Mouse (Mus musculus) bone marrow, adult 2 months (tissue): Measurements from ENCODE around the gene Gm13272. TPM values are rescaled to one million over a fixed set of nuclear protein-coding genes. Genes with fewer than 3 reads are reported as not detected.
"Not testable (repeated sequence)": the region's sequence is repeated elsewhere in the genome, so short reads cannot be mapped to it uniquely, and the experiment has no call there.

Experiments used
- H3K27ac ChIP-seq: fragments of 200-500 bp; 2 replicates; pipeline ENCODE4 v1.5.1; 2012; ENCODE audit warnings: low read depth, mild to moderate bottlenecking, control low read depth, inconsistent platforms, low read length; ENCODE audit not compliant: control insufficient read depth, poor library complexity, insufficient read depth
- H3K4me1 ChIP-seq: fragments of 200-500 bp; 2 replicates; pipeline ENCODE4 v1.6.1; 2011; ENCODE audit warnings: low read length; ENCODE audit not compliant: control insufficient read depth, insufficient read depth
- H3K4me3 ChIP-seq: fragments of 200-500 bp; replicated peaks from 2 replicates; pipeline ENCODE3; 2011; ENCODE audit warnings: mild to moderate bottlenecking, low read depth, low read length, control low read depth; ENCODE audit not compliant: control insufficient read depth
- CTCF ChIP-seq: fragments of 200-500 bp; IDR thresholded peaks from 2 replicates; pipeline ENCODE4 v1.5.1; 2011; ENCODE audit warnings: low read length, control low read depth; ENCODE audit not compliant: control insufficient read depth, insufficient read depth
- POLR2A ChIP-seq: fragments of 200-500 bp; IDR thresholded peaks from 2 replicates; pipeline ENCODE4 v1.6.1; 2011; ENCODE audit warnings: low read depth, mild to moderate bottlenecking, control low read depth, low read length, borderline replicate concordance; ENCODE audit not compliant: control insufficient read depth
- WGBS: fragments of 180-500 bp; shearing (Covaris S2); methylation state at CpG from one replicate; pipeline ENCODE4 v1.1.7; 2018; 5-methylcytosine and 5-hydroxymethylcytosine counted together
- polyA plus RNA-seq: library from polyadenylated mRNA; stranded (reverse); fragments of >200 nt; gene quantifications from 2 replicates; pipeline ENCODE4 v1.2.4, GENCODE M21; 2011; ENCODE audit warnings: low replicate concordance; ENCODE audit not compliant: missing spikeins, insufficient read depth, insufficient read length

Gm13272 gene
- polyA plus RNA-seq, 1 experiment = not detected

GRCm38 (mm10) chr4:88788402-88788801 lies 8.8 kb downstream of the Gm13272 start, which contains the start of gene Gm13277:
TSS of gene Gm13277 (plus strand) at chr4:88788632.
- 0% methylated on average over 3 of the region's 28 CpGs for WGBS
- not testable (repeated sequence) for H3K4me1 ChIP-seq, H3K27ac ChIP-seq, H3K4me3 ChIP-seq
- TF ChIP-seq CTCF = peak; percentile 45

GRCm38 (mm10) chr4:88791250-88791649 lies 11.6 kb downstream of the Gm13272 start, which contains the start of gene Gm13278:
TSS of gene Gm13278 (plus strand) at chr4:88791550.
- WGBS = no CpG with 5 or more reads among the region's 28 CpGs
- not testable (repeated sequence) for H3K4me3 ChIP-seq

GRCm38 (mm10) chr4:88793936-88794675 lies 14.5 kb downstream of the Gm13272 start, which contains the start of gene Gm13275:
TSS of gene Gm13275 (plus strand) at chr4:88794487.
- 0% methylated on average over 18 of the region's 52 CpGs for WGBS
- H3K4me3 ChIP-seq, H3K27ac ChIP-seq, H3K4me1 ChIP-seq: not testable (repeated sequence)

More at GRCm38 (mm10) chr4:88791250-88791649, 11.6 kb downstream of the Gm13272 start, which contains the start of gene Gm13278:
- H3K27ac ChIP-seq, H3K4me1 ChIP-seq: not testable (repeated sequence)

- not testable (repeated sequence) for H3K27ac ChIP-seq, H3K4me1 ChIP-seq, H3K4me3 ChIP-seq
- no CpG with 5 or more reads among the region's 28 CpGs for WGBS
These were observed 17.4 kb downstream of the Gm13272 start, which contains the start of gene Gm13279 for GRCm38 (mm10) chr4:88797097-88797496. TSS of gene Gm13279 (plus strand) at chr4:88797397.

GRCm38 (mm10) chr4:88799365-88799764 lies 19.7 kb downstream of the Gm13272 start, which contains the start of gene Gm13285:
TSS of gene Gm13285 (plus strand) at chr4:88799665.
- not testable (repeated sequence) for H3K4me1 ChIP-seq, H3K4me3 ChIP-seq, H3K27ac ChIP-seq
- WGBS = 2% methylated on average over 6 of the region's 7 CpGs

- no CpG with 5 or more reads among the region's 29 CpGs for WGBS
- H3K27ac ChIP-seq, H3K4me3 ChIP-seq, H3K4me1 ChIP-seq: not testable (repeated sequence)
These were observed 23.3 kb downstream of the Gm13272 start, which contains the start of gene Gm13287 for GRCm38 (mm10) chr4:88802954-88803353. TSS of gene Gm13287 (plus strand) at chr4:88803254.

GRCm38 (mm10) chr4:88805231-88805630 lies 25.6 kb downstream of the Gm13272 start, which contains the start of gene Gm13288:
TSS of gene Gm13288 (plus strand) at chr4:88805531.
- WGBS = no CpG with 5 or more reads among the region's 8 CpGs
- H3K27ac ChIP-seq, H3K4me1 ChIP-seq, H3K4me3 ChIP-seq: not testable (repeated sequence)

GRCm38 (mm10) chr4:88805761-88806160 lies 26.1 kb downstream of the Gm13272 start:
- H3K4me3 ChIP-seq, H3K27ac ChIP-seq, H3K4me1 ChIP-seq: not testable (repeated sequence)
- WGBS = no CpG with 5 or more reads among the region's 34 CpGs

- Histone ChIP-seq H3K4me3 (no peak within 1 kb of the TSS), H3K4me1 (no peaks in the 10 kb centered on the region), H3K27ac (no peak within 1 kb of the TSS)
- WGBS = 55% methylated on average over 3 of the region's 3 CpGs
- TF ChIP-seq POLR2A = no peak
- no peak for TF ChIP-seq CTCF
These were observed 36.3 kb downstream of the Gm13272 start, which contains the start of gene Ifna7 for GRCm38 (mm10) chr4:88815928-88816327. TSS of gene Ifna7 (plus strand) at chr4:88816228.

GRCm38 (mm10) chr4:88819659-88820058 lies 40.0 kb downstream of the Gm13272 start, which contains the start of gene Ifna11:
TSS of gene Ifna11 (plus strand) at chr4:88819959.
- WGBS = 82% methylated on average over 1 of the region's 1 CpGs
- TF ChIP-seq CTCF (no peak), POLR2A (no peak)

More at GRCm38 (mm10) chr4:88819659-88820058, 40.0 kb downstream of the Gm13272 start, which contains the start of gene Ifna11:
- Histone ChIP-seq H3K4me3 (no peak within 1 kb of the TSS), H3K4me1 (no peaks in the 10 kb centered on the region), H3K27ac (no peak within 1 kb of the TSS)
